Mouse (Mus musculus) bone marrow macrophage, adult 2 months (primary cell): Measurements from ENCODE around the gene Pip5k1b.

Source experiments
- CTCF ChIP-seq: IDR thresholded peaks from 2 replicates; pipeline ENCODE4 v1.5.1; 2012; ENCODE audit warnings: low read depth, mild to moderate bottlenecking, low read length, moderate library complexity
- POLR2A ChIP-seq: IDR thresholded peaks from 2 replicates; pipeline ENCODE4 v1.6.1; 2012; ENCODE audit warnings: mild to moderate bottlenecking, low read depth, low read length, borderline replicate concordance

DNA sequence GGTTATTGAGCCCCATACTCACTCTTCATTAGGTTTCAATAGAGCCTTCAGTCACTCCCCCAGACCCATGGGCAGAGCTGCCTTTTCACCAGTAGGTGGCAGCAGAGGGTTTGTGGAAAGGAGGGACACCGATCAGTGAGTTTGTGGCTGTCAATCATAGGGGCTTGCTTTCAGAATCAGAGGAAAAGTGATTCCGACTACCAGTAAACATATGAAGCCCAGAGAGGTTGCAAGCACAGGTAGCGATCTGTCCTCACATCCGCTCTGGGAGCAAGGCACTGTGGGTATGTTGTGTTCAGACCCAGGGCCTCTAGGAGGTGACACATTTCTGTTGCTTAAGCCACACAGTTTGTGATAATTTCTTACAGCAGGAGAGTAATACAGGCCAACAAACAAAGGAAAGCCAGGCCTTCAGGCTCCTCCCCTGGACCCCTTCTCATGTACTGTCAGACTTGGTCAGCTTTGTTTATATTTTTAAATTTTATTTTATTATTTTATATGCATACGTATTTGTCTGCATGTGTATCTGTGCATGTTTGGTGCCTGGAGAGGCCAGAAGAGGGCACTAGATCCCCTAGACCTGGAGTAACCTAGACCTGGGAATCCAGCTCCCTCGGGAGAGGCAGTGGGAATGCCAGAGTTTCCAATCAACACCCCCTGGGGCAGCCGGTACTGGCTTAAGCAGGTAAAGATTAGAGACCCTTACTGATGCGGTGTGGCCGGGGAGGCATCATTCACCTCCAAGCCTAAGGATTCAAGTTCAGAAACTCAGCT, 254.5 kb downstream of the Pip5k1b start:
- TF ChIP-seq CTCF (peak; percentile 96), POLR2A (no peak)
